Mouse (Mus musculus) MEL (cell line): Measurements from ENCODE around the gene C1s2. TPM values are rescaled to one million over a fixed set of nuclear protein-coding genes. Genes with fewer than 3 reads are reported as not detected.

Experiments
- DNase-seq: peaks from one replicate; pipeline ENCODE4 v3.0.0; 2011; ENCODE audit warnings: low read depth, low spot score
- H3K27ac ChIP-seq: 2 replicates; pipeline ENCODE4 v1.5.1; 2012; ENCODE audit warnings: low read depth, mild to moderate bottlenecking, control low read depth, low read length, moderate library complexity; ENCODE audit not compliant: control insufficient read depth
- H3K27me3 ChIP-seq, 2 experiments: fragments of 150-350 bp in 1 of 2; sonication (generic) in 1 of 2; 2 replicates each; pipeline ENCODE4 v1.6.1; 2012; ENCODE audit warnings: low read length in 2 of 2, mild to moderate bottlenecking in 2 of 2, improper control_type of control experiment in 1 of 2, moderate library complexity in 1 of 2; ENCODE audit not compliant: insufficient read depth in 2 of 2, control insufficient read depth in 1 of 2
- H3K36me3 ChIP-seq, 2 experiments: 2 replicates each; pipeline ENCODE4 v1.6.1; 2012 to 2014; ENCODE audit warnings: low read length in 2 of 2, improper control_type of control experiment in 1 of 2, inconsistent platforms in 1 of 2, mild to moderate bottlenecking in 1 of 2; ENCODE audit not compliant: insufficient read depth in 2 of 2, control insufficient read depth in 1 of 2
- H3K4me1 ChIP-seq, 2 experiments: fragments of 150-350 bp in 1 of 2; sonication (generic) in 1 of 2; 2 replicates each; pipeline ENCODE4 v1.6.1; 2012; ENCODE audit warnings: low read length in 2 of 2, improper control_type of control experiment in 1 of 2, mild to moderate bottlenecking in 1 of 2; ENCODE audit not compliant: insufficient read depth in 2 of 2, control insufficient read depth in 1 of 2
- H3K4me3 ChIP-seq, 2 experiments: fragments of 150-350 bp in 1 of 2; sonication (generic) in 1 of 2; 2 replicates each; pipeline ENCODE4 v1.5.1; 2012; ENCODE audit warnings: low read depth in 2 of 2, low read length in 2 of 2, mild to moderate bottlenecking in 2 of 2, moderate library complexity in 2 of 2, control low read depth in 1 of 2, improper control_type of control experiment in 1 of 2; ENCODE audit not compliant: control insufficient read depth in 1 of 2, insufficient read depth in 1 of 2
- H3K79me2 ChIP-seq: 2 replicates; pipeline ENCODE4 v1.6.1; 2012; ENCODE audit warnings: mild to moderate bottlenecking, low read length, moderate library complexity; ENCODE audit not compliant: control insufficient read depth, poor library complexity, insufficient read depth
- H3K9ac ChIP-seq: 2 replicates; pipeline ENCODE4 v1.6.1; 2012; ENCODE audit warnings: low read depth, mild to moderate bottlenecking, control low read depth, low read length, moderate library complexity; ENCODE audit not compliant: control insufficient read depth, poor library complexity, severe bottlenecking
- H3K9me3 ChIP-seq: fragments of 150-350 bp; sonication (generic); replicated peaks from 2 replicates; pipeline ENCODE4 v1.6.1; 2012; ENCODE audit warnings: mild to moderate bottlenecking, low read length, improper control_type of control experiment, moderate library complexity; ENCODE audit not compliant: insufficient read depth
- BHLHE40 ChIP-seq: IDR thresholded peaks from 2 replicates; pipeline ENCODE4 v1.6.1; 2012; ENCODE audit warnings: low read depth, mild to moderate bottlenecking, inconsistent platforms, low read length, improper control_type of control experiment, borderline replicate concordance
- CHD1 ChIP-seq: IDR thresholded peaks from 2 replicates; pipeline ENCODE4 v1.6.1; 2012; ENCODE audit warnings: low read depth, mild to moderate bottlenecking, inconsistent platforms, low read length, improper control_type of control experiment
- CTCF ChIP-seq, 3 experiments: IDR thresholded peaks in 2 of 3; conservative IDR thresholded peaks in 1 of 3; 2 replicates each; pipeline ENCODE4 v1.5.1; 2011 to 2012; ENCODE audit warnings: low read length in 3 of 3, low read depth in 2 of 3, mild to moderate bottlenecking in 2 of 3, improper control_type of control experiment in 1 of 3, inconsistent platforms in 1 of 3, mixed read lengths in 1 of 3, moderate library complexity in 1 of 3; ENCODE audit not compliant: control insufficient read depth in 1 of 3, insufficient read depth in 1 of 3, poor library complexity in 1 of 3, severe bottlenecking in 1 of 3
- E2F4 ChIP-seq: IDR thresholded peaks from 2 replicates; pipeline ENCODE4 v1.6.1; 2011; ENCODE audit warnings: low read depth, low read length, improper control_type of control experiment, borderline replicate concordance
- ELF1 ChIP-seq: IDR thresholded peaks from 2 replicates; pipeline ENCODE4 v1.6.1; 2014; ENCODE audit warnings: low read depth, mild to moderate bottlenecking, inconsistent platforms, low read length, improper control_type of control experiment, moderate library complexity
- EP300 ChIP-seq, 2 experiments: IDR thresholded peaks; 2 replicates each; pipeline ENCODE4 v1.6.1; 2011; ENCODE audit warnings: improper control_type of control experiment in 2 of 2, low read length in 2 of 2, low read depth in 1 of 2, mild to moderate bottlenecking in 1 of 2
- ETS1 ChIP-seq: IDR thresholded peaks from 2 replicates; pipeline ENCODE4 v1.6.1; 2012; ENCODE audit warnings: low read depth, mild to moderate bottlenecking, inconsistent platforms, low read length, improper control_type of control experiment, moderate library complexity
- GATA1 ChIP-seq: IDR thresholded peaks from 2 replicates; pipeline ENCODE4 v1.6.1; 2011; ENCODE audit warnings: low read depth, low read length, improper control_type of control experiment
- JUND ChIP-seq: IDR thresholded peaks from 2 replicates; pipeline ENCODE4 v1.6.1; 2011; ENCODE audit warnings: low read depth, mild to moderate bottlenecking, improper control_type of control experiment, low read length
- KAT2A ChIP-seq: conservative IDR thresholded peaks from 2 replicates; pipeline ENCODE4 v1.6.1; 2012; ENCODE audit warnings: low read depth, low read length, improper control_type of control experiment, inconsistent platforms
- MAFK ChIP-seq: IDR thresholded peaks from 2 replicates; pipeline ENCODE4 v1.6.1; 2011; ENCODE audit warnings: low read depth, mild to moderate bottlenecking, low read length, improper control_type of control experiment, borderline replicate concordance
- MAX ChIP-seq: IDR thresholded peaks from 2 replicates; pipeline ENCODE4 v1.6.1; 2011; ENCODE audit warnings: low read length, improper control_type of control experiment
- MAZ ChIP-seq: IDR thresholded peaks from 2 replicates; pipeline ENCODE4 v1.6.1; 2012; ENCODE audit warnings: low read depth, mild to moderate bottlenecking, inconsistent platforms, low read length, improper control_type of control experiment
- MYB ChIP-seq: IDR thresholded peaks from 2 replicates; pipeline ENCODE4 v1.6.1; 2011; ENCODE audit warnings: mild to moderate bottlenecking, low read depth, low read length, improper control_type of control experiment
- MYC ChIP-seq: IDR thresholded peaks from 2 replicates; pipeline ENCODE4 v1.6.1; 2011; ENCODE audit warnings: low read depth, mild to moderate bottlenecking, low read length, improper control_type of control experiment, moderate library complexity
- NELFE ChIP-seq: IDR thresholded peaks from 2 replicates; pipeline ENCODE4 v1.6.1; 2011; ENCODE audit warnings: low read depth, low read length, improper control_type of control experiment
- NRF1 ChIP-seq: IDR thresholded peaks from 2 replicates; pipeline ENCODE4 v1.6.1; 2014; ENCODE audit warnings: low read depth, mild to moderate bottlenecking, inconsistent platforms, low read length, improper control_type of control experiment, moderate library complexity; ENCODE audit not compliant: poor library complexity, insufficient read depth, severe bottlenecking
- POLR2A ChIP-seq, 2 experiments: IDR thresholded peaks; 2 replicates each; pipeline ENCODE4 v1.6.1; 2011 to 2012; ENCODE audit warnings: low read length in 2 of 2, mild to moderate bottlenecking in 2 of 2, control low read depth in 1 of 2, improper control_type of control experiment in 1 of 2, low read depth in 1 of 2, moderate library complexity in 1 of 2; ENCODE audit not compliant: control insufficient read depth in 1 of 2, insufficient read depth in 1 of 2, poor library complexity in 1 of 2
- POLR2AphosphoS2 ChIP-seq: IDR thresholded peaks from 2 replicates; pipeline ENCODE4 v1.6.1; 2011; ENCODE audit warnings: low read length, improper control_type of control experiment
- SMC3 ChIP-seq: IDR thresholded peaks from 2 replicates; pipeline ENCODE4 v1.6.1; 2011; ENCODE audit warnings: low read depth, low read length, improper control_type of control experiment
- TCF12 ChIP-seq: IDR thresholded peaks from 2 replicates; pipeline ENCODE4 v1.6.1; 2014; ENCODE audit warnings: low read depth, mild to moderate bottlenecking, inconsistent platforms, low read length, improper control_type of control experiment, moderate library complexity
- USF1 ChIP-seq: IDR thresholded peaks from 2 replicates; pipeline ENCODE4 v1.6.1; 2014; ENCODE audit warnings: low read depth, mild to moderate bottlenecking, inconsistent platforms, low read length, improper control_type of control experiment, moderate library complexity
- ZC3H11A ChIP-seq: IDR thresholded peaks from 2 replicates; pipeline ENCODE4 v1.6.1; 2012; ENCODE audit warnings: low read depth, mild to moderate bottlenecking, inconsistent platforms, low read length, improper control_type of control experiment
- ZMIZ1 ChIP-seq: IDR thresholded peaks from 2 replicates; pipeline ENCODE4 v1.6.1; 2012; ENCODE audit warnings: low read depth, mild to moderate bottlenecking, inconsistent platforms, low read length, improper control_type of control experiment, moderate library complexity
- ZNF384 ChIP-seq: IDR thresholded peaks from 2 replicates; pipeline ENCODE4 v1.6.1; 2012; ENCODE audit warnings: low read depth, mild to moderate bottlenecking, inconsistent platforms, low read length, improper control_type of control experiment
- polyA plus RNA-seq, 2 experiments: library from polyadenylated mRNA; stranded (reverse) in 1 of 2; unstranded in 1 of 2; fragments of >175 nt in 1 of 2; fragments of >200 nt in 1 of 2; gene quantifications; 2 replicates each; pipeline versions ENCODE4 v1.2.1 to v1.2.4; 2012; ENCODE audit warnings: low replicate concordance in 2 of 2, low read depth in 1 of 2; ENCODE audit not compliant: insufficient read length in 2 of 2, insufficient read depth in 1 of 2, missing spikeins in 1 of 2
- total RNA-seq: library from RNA; depleted of rRNA; stranded (reverse); fragments of 300-350 nt; gene quantifications from 2 replicates; pipeline ENCODE4 v1.2.3, GENCODE M21; 2012

C1s2 gene
- total and polyA plus RNA-seq, 3 experiments = 0.12 to 0.25 TPM; not detected in 1

DNA sequence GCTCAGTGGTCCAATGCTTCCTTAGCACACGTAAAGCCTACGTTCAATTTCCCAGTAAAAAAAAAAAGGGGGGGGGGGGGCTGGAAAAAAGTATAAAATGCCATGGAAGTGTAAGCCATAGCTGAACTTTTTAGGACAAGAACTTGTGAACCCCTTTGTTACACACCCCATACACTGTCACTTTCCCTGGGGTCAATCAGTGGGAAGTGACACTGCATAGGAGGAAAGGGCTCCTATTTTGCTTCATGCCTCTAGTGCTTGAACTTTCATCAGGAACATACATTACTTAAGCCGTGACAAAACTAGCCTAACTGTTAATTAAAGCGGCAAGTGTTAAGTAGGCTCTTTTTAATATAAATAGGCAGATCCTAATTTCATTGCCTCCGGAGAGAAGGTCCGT is 26.1 kb upstream of the C1s2 start:
- Histone ChIP-seq H3K36me3 (peaks cover 1 to 31% of the 10 kb centered on the region in 2 experiments; a peak in 2 of 4 replicates), H3K27me3 (no peaks in the 10 kb centered on the region), H3K79me2 (peaks cover 37% of the 10 kb centered on the region), H3K4me3 (peak overlapping the region; percentile 63 to 87), H3K27ac (peak overlapping the region; percentile 89), H3K9me3 (no peaks in the 10 kb centered on the region), H3K9ac (peak overlapping the region; percentile 94), H3K4me1 (peaks cover 9 to 22% of the 10 kb centered on the region in 2 experiments)
- TF ChIP-seq BHLHE40 (0 out of 2 replicates have a peak, but pooled peaks have one; percentile 23), ZMIZ1 (0 out of 2 replicates have a peak, but pooled peaks have one; percentile 21), SMC3 (0 out of 2 replicates have a peak, but pooled peaks have one; percentile 2), NELFE (peak; percentile 28; the same call in 1 of the 2 replicates), ZNF384 (peak; percentile 61; the same call in 1 of the 2 replicates), POLR2A (IDR thresholded peaks at IDR 0.05; ENCODE audit: control insufficient read depth in 1 of 2, insufficient read depth in 1 of 2, low read depth in 1 of 2, low read length in 2 of 2, poor library complexity in 1 of 2) (no peak), MAX (no peak; the same call in 1 of the 2 replicates), MYC (no peak), MAZ (0 out of 2 replicates have a peak, but pooled peaks have one; percentile 41), CHD1 (0 out of 2 replicates have a peak, but pooled peaks have one; percentile 76), TCF12 (0 out of 2 replicates have a peak, but pooled peaks have one; percentile 9), ETS1 (0 out of 2 replicates have a peak, but pooled peaks have one; percentile 13), POLR2AphosphoS2 (no peak), EP300 (IDR thresholded peaks at IDR 0.05; ENCODE audit: low read depth in 1 of 2, low read length in 2 of 2) (no peak), KAT2A (0 out of 2 replicates have a peak, but pooled peaks have one; percentile 17)
- no peak for DNase-seq

DNA sequence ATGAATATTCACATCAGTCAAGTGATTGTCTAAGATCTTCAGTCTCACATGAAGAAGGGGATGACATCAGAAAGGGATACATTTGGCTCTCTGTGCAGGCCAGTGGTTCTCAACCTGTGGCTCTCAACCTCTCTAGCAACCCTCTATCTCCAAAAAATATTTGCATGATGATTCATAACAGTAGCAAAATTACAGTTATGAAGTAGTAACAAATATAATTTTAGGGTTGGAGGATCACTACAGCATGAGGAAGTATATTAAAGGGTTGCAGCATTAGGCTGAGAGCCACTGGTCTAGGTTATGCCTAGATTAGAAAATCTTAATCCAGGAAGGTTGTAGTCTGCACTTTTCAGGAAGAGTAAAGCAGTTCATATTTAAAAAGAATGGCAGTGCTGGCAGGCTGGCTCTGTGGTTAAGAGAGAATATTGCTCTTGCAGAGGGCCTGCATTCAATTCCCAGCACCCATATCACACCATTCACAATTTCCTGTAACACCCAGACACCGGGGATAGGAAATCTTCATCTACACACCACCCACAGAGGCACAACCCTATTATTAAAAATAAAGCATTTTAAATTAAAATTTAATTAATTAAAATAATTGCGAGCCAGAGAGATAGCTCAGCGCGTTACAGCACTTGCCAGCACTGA is 25.4 kb upstream of the C1s2 start:
- H3K9ac ChIP-seq = peak overlapping the region; percentile 94
- H3K36me3 ChIP-seq = peaks cover 0 to 27% of the 10 kb centered on the region in 2 experiments; a peak in 2 of 4 replicates
- H3K4me1 ChIP-seq = peaks cover 9 to 23% of the 10 kb centered on the region in 2 experiments
- no peaks in the 10 kb centered on the region for H3K27me3 ChIP-seq
- peak overlapping the region; percentile 63 to 87; a peak in 3 of 4 replicates for H3K4me3 ChIP-seq
- H3K9me3 ChIP-seq = no peaks in the 10 kb centered on the region
- peak overlapping the region; percentile 89 for H3K27ac ChIP-seq
- DNase-seq = peak; percentile 66
- TF ChIP-seq NRF1 (no peak), EP300 (IDR thresholded peaks at IDR 0.05; ENCODE audit: low read depth in 1 of 2, low read length in 2 of 2) (peak in 1 of 2 experiments; percentile 55), TCF12 (no peak), ZC3H11A (no peak), ETS1 (0 out of 2 replicates have a peak, but pooled peaks have one; percentile 25), ELF1 (0 out of 2 replicates have a peak, but pooled peaks have one; percentile 1), POLR2A (IDR thresholded peaks at IDR 0.05; ENCODE audit: control insufficient read depth in 1 of 2, insufficient read depth in 1 of 2, low read depth in 1 of 2, low read length in 2 of 2, poor library complexity in 1 of 2) (0 out of 4 replicates have a peak, but pooled peaks of 1 of the 2 experiments have one; percentile 19), USF1 (no peak), MAX (no peak), GATA1 (peak; percentile 45), JUND (no peak), MYB (no peak), KAT2A (no peak), MYC (no peak), MAFK (no peak), CTCF (IDR thresholded peaks at IDR 0.05 in 2 of 3, conservative IDR thresholded peaks at IDR 0.05 in 1 of 3; ENCODE audit: control insufficient read depth in 1 of 3, insufficient read depth in 1 of 3, low read depth in 2 of 3, low read length in 3 of 3, poor library complexity in 1 of 3, severe bottlenecking in 1 of 3) (no peak), E2F4 (no peak), ZMIZ1 (no peak), CHD1 (no peak)
- peaks cover 32% of the 10 kb centered on the region for H3K79me2 ChIP-seq
